Mouse (Mus musculus) layer of hippocampus, adult 2 months (tissue): Measurements from ENCODE around the gene Rnf225. TPM values are rescaled to one million over a fixed set of nuclear protein-coding genes. Genes with fewer than 3 reads are reported as not detected.
A peak's percentile ranks its signal among the peaks of the same experiment; 100 is the strongest.

Experiments used
- DNase-seq, 2 experiments: peaks; one replicate each; pipeline ENCODE4 v3.0.0; 2022; ENCODE audit warnings: low spot score in 2 of 2
- H3K27ac ChIP-seq: fragments of 200-600 bp; 2 replicates; pipeline ENCODE4 v1.8.1; 2022
- H3K4me3 ChIP-seq: fragments of 200-600 bp; 2 replicates; pipeline ENCODE4 v1.8.1; 2022; ENCODE audit warnings: mild to moderate bottlenecking
- CTCF ChIP-seq: fragments of 200-600 bp; conservative IDR thresholded peaks from 2 replicates; pipeline ENCODE4 v1.8.1; 2022; ENCODE audit warnings: antibody characterized with exemption, mild to moderate bottlenecking, moderate library complexity
- total RNA-seq, 2 experiments: library from RNA; stranded (reverse); gene quantifications; 2 replicates each; pipeline ENCODE4 v1.2.3; 2021

Rnf225 gene
- total RNA-seq, 2 experiments from 2014 or later = 0.64 to 1.2 TPM

- TF ChIP-seq CTCF = peak; percentile 21; the same call in 1 of the 2 replicates
- peak; percentile 94 to 98 for DNase-seq
- Histone ChIP-seq H3K27ac (peak overlapping the region; percentile 90), H3K4me3 (peak overlapping the region; percentile 75)
These were observed 22.0 kb downstream of the Rnf225 start for GRCm38 (mm10) chr7:12949032-12949871.

- no peak for DNase-seq
- Histone ChIP-seq H3K27ac (peak overlapping the region; percentile 90), H3K4me3 (peak overlapping the region; percentile 75)
- TF ChIP-seq CTCF = no peak
These were observed 22.6 kb downstream of the Rnf225 start for GRCm38 (mm10) chr7:12949872-12950229.

- no peak overlapping the region for H3K27ac ChIP-seq
- no peak for DNase-seq
- peak; percentile 58 for TF ChIP-seq CTCF
These were observed 27.7 kb downstream of the Rnf225 start for GRCm38 (mm10) chr7:12954896-12955295.

GRCm38 (mm10) chr7:12957511-12957910 lies 30.3 kb downstream of the Rnf225 start:
- H3K27ac ChIP-seq = no peak overlapping the region
- no peak for DNase-seq
- no peak overlapping the region for H3K4me3 ChIP-seq
- no peak for TF ChIP-seq CTCF

More at GRCm38 (mm10) chr7:12954896-12955295, 27.7 kb downstream of the Rnf225 start:
- H3K4me3 ChIP-seq = no peak overlapping the region

- Histone ChIP-seq H3K4me3 (no peak overlapping the region), H3K27ac (no peak overlapping the region)
- no peak for DNase-seq
- TF ChIP-seq CTCF = no peak
These were observed 31.7 kb downstream of the Rnf225 start for GRCm38 (mm10) chr7:12958948-12959347.

- Histone ChIP-seq H3K4me3 (no peak overlapping the region), H3K27ac (no peak overlapping the region)
- TF ChIP-seq CTCF = no peak
- no peak for DNase-seq
These were observed 32.5 kb downstream of the Rnf225 start for GRCm38 (mm10) chr7:12959718-12960117.

- DNase-seq = peak in 1 of 2 experiments; percentile 44
- TF ChIP-seq CTCF = no peak
- Histone ChIP-seq H3K4me3 (peak overlapping the region; percentile 62), H3K27ac (peak overlapping the region; percentile 86)
These were observed 34.4 kb downstream of the Rnf225 start for GRCm38 (mm10) chr7:12961511-12962141.

GRCm38 (mm10) chr7:12965678-12966091 lies 38.5 kb downstream of the Rnf225 start, which contains the start of gene Zfp324:
Gene Zfp324, plus strand, starts transcription at chr7:12965838.
- TF ChIP-seq CTCF = no peak
- peak within 1 kb of the TSS; percentile 99 for H3K4me3 ChIP-seq
- peak within 1 kb of the TSS; percentile 92 for H3K27ac ChIP-seq
- peak; percentile 93 to 95 for DNase-seq

- TF ChIP-seq CTCF = no peak
- Histone ChIP-seq H3K4me3 (peak overlapping the region; percentile 99), H3K27ac (peak overlapping the region; percentile 92)
- peak in 1 of 2 experiments; percentile 39 for DNase-seq
These were observed 39.1 kb downstream of the Rnf225 start for GRCm38 (mm10) chr7:12966104-12966845.

GRCm38 (mm10) chr7:12970906-12971305 lies 43.7 kb downstream of the Rnf225 start:
- DNase-seq = no peak
- no peak overlapping the region for H3K27ac ChIP-seq
- no peak for TF ChIP-seq CTCF
- no peak overlapping the region for H3K4me3 ChIP-seq

- no peak for TF ChIP-seq CTCF
- H3K27ac ChIP-seq = peak within 1 kb of the TSS; percentile 98
- peak within 1 kb of the TSS; percentile 87 for H3K4me3 ChIP-seq
- DNase-seq = peak; percentile 99
These were observed 50.6 kb downstream of the Rnf225 start, which contains the start of gene Zfp446 for GRCm38 (mm10) chr7:12977682-12978389. Gene Zfp446, plus strand, starts transcription at chr7:12977848.
